7 mouse cellular contexts compared by ENCODE assay signal in the genomic region with DNA sequence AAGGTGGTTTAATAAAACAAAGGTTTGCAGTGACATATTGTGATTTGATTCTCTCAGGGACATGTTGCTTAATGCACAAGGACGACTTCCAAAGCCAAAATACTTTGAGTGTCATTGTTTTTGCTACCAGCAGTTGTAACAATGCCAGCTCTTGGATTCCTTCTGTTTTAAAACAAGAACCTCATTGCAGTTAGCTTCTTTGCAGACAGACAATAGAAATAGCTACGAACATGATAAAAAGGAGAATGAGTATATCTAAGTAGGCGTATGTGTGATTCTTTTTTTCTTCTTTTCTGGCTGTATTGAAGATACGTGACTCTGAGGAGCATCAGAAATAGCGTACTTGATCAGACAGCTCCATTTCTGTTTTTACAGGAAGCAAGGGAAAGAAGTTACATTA.
"Had no signal": no experiment of that assay in that cellular context is flagged by ENCODE, and none has a peak within 500 bp of the region (broad histone marks: within the 10 kb centered on the region; RNA-seq: fewer than 3 reads in every experiment).

No protein-coding gene starts in this region.

- DNase-seq: kidney, adult 8-10 months; kidney, postnatal 36 days; liver; liver, embryonic 13.5 days; liver, postnatal 0 days; lung, postnatal 14 days; thymus, postnatal 36 days had no signal
